Mouse (Mus musculus): ENCODE results near the gene Pnliprp1.

Gene Pnliprp1

GRCm38 (mm10) chr19:58776461-58776860 lies 47.8 kb downstream of the Pnliprp1 start:
- DNase-seq (ENCODE audit: low spot score): no peak

- no peak for DNase-seq (ENCODE audit: low spot score)
Measured at GRCm38 (mm10) chr19:58781566-58781965, 52.9 kb downstream of the Pnliprp1 start.

- DNase-seq (ENCODE audit: low spot score): no peak
Measured at GRCm38 (mm10) chr19:58783938-58784337, 55.3 kb downstream of the Pnliprp1 start.

DNA sequence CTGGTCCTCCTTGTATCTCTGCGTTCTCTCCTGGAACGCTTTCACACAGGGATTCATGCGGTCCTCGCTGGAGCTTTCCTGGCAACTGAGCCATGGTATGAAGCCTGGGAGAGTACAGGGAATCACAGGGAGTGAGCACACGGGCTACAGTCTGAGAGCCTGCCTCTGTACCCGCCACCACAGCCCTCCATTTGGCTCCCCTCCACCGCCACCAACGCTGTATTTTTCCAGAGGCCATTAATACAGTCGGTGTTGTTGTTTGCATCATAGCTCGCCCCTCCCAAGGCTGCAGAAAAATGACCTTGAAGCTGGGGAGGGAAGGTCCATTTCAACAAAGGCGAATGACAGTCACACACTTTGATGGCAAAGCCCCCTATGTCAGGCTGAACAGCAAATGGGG lies 60.5 kb downstream of the Pnliprp1 start:
- no peak for DNase-seq (ENCODE audit: low spot score)
